Mouse (Mus musculus) telencephalon, adult 2 months (tissue): ENCODE results near the gene Olfr418.
A peak's percentile ranks its signal among the peaks of the same experiment; 100 is the strongest.
"Not testable (repeated sequence)": the region's sequence is repeated elsewhere in the genome, so short reads cannot be mapped to it uniquely, and the experiment has no call there.

ENCODE experiments used
- DNase-seq: peaks from one replicate; pipeline ENCODE4 v3.0.0-alpha.2; 2011; ENCODE audit warnings: low read depth, low spot score

The Olfr418 gene

GRCm38 (mm10) chr1:173265701-173266100 is at the start of gene Olfr418:
TSS of gene Olfr418 (plus strand) at chr1:173266001.
- DNase-seq: no peak

- no peak for DNase-seq
Observed at GRCm38 (mm10) chr1:173216481-173216880, 49.3 kb upstream of the Olfr418 start.

- DNase-seq: no peak
Observed at GRCm38 (mm10) chr1:173227081-173227480, 38.7 kb upstream of the Olfr418 start, which contains the start of gene Fcer1a. TSS of gene Fcer1a (minus strand) at chr1:173227214.

- DNase-seq: not testable (repeated sequence)
Observed at GRCm38 (mm10) chr1:173237004-173237403, 28.8 kb upstream of the Olfr418 start.

- DNase-seq: no peak
Observed at GRCm38 (mm10) chr1:173249888-173250287, 15.9 kb upstream of the Olfr418 start.

GRCm38 (mm10) chr1:173277677-173278076 is 11.9 kb downstream of the Olfr418 start, which contains the start of gene Mptx2:
TSS of gene Mptx2 (minus strand) at chr1:173277777.
- no peak for DNase-seq

GRCm38 (mm10) chr1:173302795-173303194 is 37.0 kb downstream of the Olfr418 start:
- DNase-seq: not testable (repeated sequence)

GRCm38 (mm10) chr1:173313535-173314050 is 47.8 kb downstream of the Olfr418 start:
- DNase-seq: not testable (repeated sequence)

GRCm38 (mm10) chr1:173315725-173316124 is 49.9 kb downstream of the Olfr418 start:
- no peak for DNase-seq

- no peak for DNase-seq
Observed at GRCm38 (mm10) chr1:173317925-173318477, 52.2 kb downstream of the Olfr418 start.

GRCm38 (mm10) chr1:173321593-173322248 is 55.9 kb downstream of the Olfr418 start:
- no peak for DNase-seq

GRCm38 (mm10) chr1:173322249-173322627 is 56.4 kb downstream of the Olfr418 start:
- peak; percentile 41 for DNase-seq
